Mouse (Mus musculus) ES-Bruce4 (cell line): ENCODE measurements around the gene Ccl22. TPM values are rescaled to one million over a fixed set of nuclear protein-coding genes. Genes with fewer than 3 reads are reported as not detected.

Experiments used
- H3K27ac ChIP-seq: 2 replicates; pipeline ENCODE4 v1.5.1; 2012; ENCODE audit warnings: low read length, inconsistent platforms; ENCODE audit not compliant: insufficient read depth
- H3K27me3 ChIP-seq: 2 replicates; pipeline ENCODE4 v1.6.1; 2012; ENCODE audit warnings: mild to moderate bottlenecking, low read length, inconsistent platforms; ENCODE audit not compliant: control insufficient read depth, poor library complexity, insufficient read depth, severe bottlenecking
- H3K36me3 ChIP-seq: 2 replicates; pipeline ENCODE4 v1.6.1; 2012; ENCODE audit warnings: inconsistent platforms, mild to moderate bottlenecking, low read length, moderate library complexity; ENCODE audit not compliant: control insufficient read depth, poor library complexity, insufficient read depth, severe bottlenecking
- H3K4me1 ChIP-seq: one replicate; pipeline ENCODE4 v1.8.1; 2011; ENCODE audit warnings: low read length; ENCODE audit not compliant: control insufficient read depth, insufficient read depth
- H3K4me3 ChIP-seq: 2 replicates; pipeline ENCODE4 v1.5.1; 2011; ENCODE audit warnings: low read depth, mild to moderate bottlenecking, low read length
- H3K9ac ChIP-seq: 2 replicates; pipeline ENCODE4 v1.6.1; 2012; ENCODE audit warnings: low read depth, mild to moderate bottlenecking, inconsistent platforms; ENCODE audit not compliant: poor library complexity, severe bottlenecking
- H3K9me3 ChIP-seq: replicated peaks from 2 replicates; pipeline ENCODE4 v1.6.1; 2012; ENCODE audit warnings: mild to moderate bottlenecking, low read length, inconsistent platforms; ENCODE audit not compliant: control insufficient read depth, poor library complexity, insufficient read depth, severe bottlenecking
- CTCF ChIP-seq: IDR thresholded peaks from one replicate; pipeline ENCODE4 v1.8.1; 2011; ENCODE audit warnings: low read depth, low read length
- EP300 ChIP-seq: IDR thresholded peaks from 2 replicates; pipeline ENCODE4 v1.6.1; 2011; ENCODE audit warnings: low read depth, low read length; ENCODE audit not compliant: insufficient read depth
- POLR2A ChIP-seq: IDR thresholded peaks from one replicate; pipeline ENCODE4 v1.8.1; 2011; ENCODE audit warnings: low read length; ENCODE audit not compliant: insufficient read depth
- polyA plus RNA-seq: library from polyadenylated mRNA; stranded (reverse); fragments of >200 nt; gene quantifications from 2 replicates; pipeline ENCODE4 v1.2.4, GENCODE M21; 2011; ENCODE audit warnings: low read depth; ENCODE audit not compliant: missing spikeins, insufficient read depth, insufficient read length

Gene Ccl22
- polyA plus RNA-seq, 1 experiment, result not detected

DNA sequence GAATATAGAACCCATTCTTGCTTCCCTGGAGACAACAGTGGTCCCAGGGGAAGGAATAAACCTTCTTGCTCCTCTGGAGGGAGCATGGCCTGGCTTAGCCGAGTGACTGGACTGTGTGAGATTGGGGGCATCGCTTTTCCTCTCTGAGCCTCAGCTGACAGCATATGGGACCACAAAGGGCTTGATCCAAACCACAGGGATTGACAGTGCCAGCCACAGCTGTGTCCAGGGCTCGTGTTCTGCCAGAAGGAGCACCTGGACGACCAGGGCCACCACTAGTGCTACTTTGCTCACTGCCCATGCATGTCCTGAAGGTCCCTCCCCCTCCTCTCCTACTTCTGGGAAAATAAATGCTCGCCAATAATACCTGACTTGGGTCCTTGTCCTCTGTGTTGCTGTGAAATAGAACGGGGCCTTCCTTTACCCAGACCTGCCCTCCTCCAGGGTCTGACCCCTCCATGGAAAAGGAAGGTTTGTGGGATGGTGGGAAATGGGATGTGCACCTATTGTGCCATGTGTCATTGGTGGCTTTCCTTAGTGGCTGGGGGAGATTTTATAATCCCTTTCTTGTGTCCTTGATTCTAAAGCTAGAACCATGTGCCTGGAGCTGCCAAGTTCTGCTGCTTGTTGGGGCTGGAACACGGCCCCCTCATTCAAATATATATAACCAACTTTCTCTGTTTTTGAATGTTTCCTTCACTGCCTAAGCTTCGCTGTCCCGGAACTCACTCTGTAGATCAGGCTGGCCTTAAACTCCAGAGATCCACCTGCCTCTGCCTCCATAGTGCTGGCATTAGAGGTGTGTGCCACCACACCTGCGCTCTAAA, 5.8 kb downstream of the Ccl22 start:
- no peak overlapping the region for H3K4me3 ChIP-seq
- TF ChIP-seq CTCF (no peak), EP300 (no peak), POLR2A (no peak)
- H3K36me3 ChIP-seq, result no peaks in the 10 kb centered on the region
- H3K27ac ChIP-seq, result no peak overlapping the region
- H3K27me3 ChIP-seq, result 0 out of 2 replicates have a peak, but pooled peaks cover 4% of the 10 kb centered on the region
- no peaks in the 10 kb centered on the region for H3K4me1 ChIP-seq
- H3K9me3 ChIP-seq, result no peaks in the 10 kb centered on the region
- H3K9ac ChIP-seq, result no peak overlapping the region

DNA sequence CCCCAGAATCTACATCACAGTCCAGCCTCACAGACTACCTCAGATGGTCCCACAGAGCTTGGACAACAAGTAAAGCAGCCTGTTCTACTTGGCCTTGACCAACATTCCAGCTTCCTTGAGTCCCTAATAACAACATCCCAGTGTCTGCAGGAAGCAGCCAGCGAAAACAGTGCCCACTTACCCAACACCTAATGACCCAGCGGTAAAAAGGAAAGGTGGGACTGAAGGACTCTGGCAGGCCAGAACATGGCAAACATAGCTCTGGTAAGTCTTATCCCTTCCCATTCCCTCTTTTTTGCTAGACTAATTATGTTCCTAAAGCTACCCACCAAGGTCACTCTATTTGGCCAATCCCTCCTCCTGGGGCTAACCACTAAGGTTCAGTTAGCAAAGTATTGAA, 8.6 kb downstream of the Ccl22 start:
- Histone ChIP-seq H3K9ac (no peak overlapping the region), H3K4me1 (no peaks in the 10 kb centered on the region), H3K27ac (no peak overlapping the region), H3K36me3 (no peaks in the 10 kb centered on the region), H3K9me3 (no peaks in the 10 kb centered on the region), H3K27me3 (0 out of 2 replicates have a peak, but pooled peaks cover 4% of the 10 kb centered on the region), H3K4me3 (no peak overlapping the region)
- no peak for TF ChIP-seq CTCF
- no peak for TF ChIP-seq POLR2A
- TF ChIP-seq EP300, result no peak

DNA sequence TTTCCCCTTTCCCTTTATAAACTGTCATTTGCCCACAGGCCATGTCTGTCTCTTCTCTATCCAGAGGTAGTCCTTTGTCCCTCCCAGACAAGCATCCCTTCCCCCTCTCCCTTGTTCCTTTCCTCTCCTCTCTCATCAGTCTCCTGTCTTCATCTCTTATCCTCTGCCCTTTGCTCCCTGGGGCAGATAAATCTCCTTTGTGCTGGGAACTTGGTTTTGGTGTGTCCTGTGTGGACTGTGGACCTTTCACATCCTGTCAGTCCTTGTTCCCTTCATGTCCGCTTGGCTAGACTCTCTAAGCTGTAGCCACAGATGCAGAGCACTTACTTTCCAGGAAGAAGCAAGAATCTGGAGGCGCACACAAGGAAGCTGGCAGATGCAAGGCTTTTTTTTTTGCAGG, 9.1 kb downstream of the Ccl22 start:
- Histone ChIP-seq H3K9ac (no peak overlapping the region), H3K4me1 (no peaks in the 10 kb centered on the region), H3K4me3 (no peak overlapping the region), H3K27ac (no peak overlapping the region), H3K36me3 (no peaks in the 10 kb centered on the region), H3K9me3 (peaks cover 2% of the 10 kb centered on the region; the same call in 1 of the 2 replicates), H3K27me3 (0 out of 2 replicates have a peak, but pooled peaks cover 4% of the 10 kb centered on the region)
- TF ChIP-seq EP300 (no peak), POLR2A (no peak), CTCF (no peak)

DNA sequence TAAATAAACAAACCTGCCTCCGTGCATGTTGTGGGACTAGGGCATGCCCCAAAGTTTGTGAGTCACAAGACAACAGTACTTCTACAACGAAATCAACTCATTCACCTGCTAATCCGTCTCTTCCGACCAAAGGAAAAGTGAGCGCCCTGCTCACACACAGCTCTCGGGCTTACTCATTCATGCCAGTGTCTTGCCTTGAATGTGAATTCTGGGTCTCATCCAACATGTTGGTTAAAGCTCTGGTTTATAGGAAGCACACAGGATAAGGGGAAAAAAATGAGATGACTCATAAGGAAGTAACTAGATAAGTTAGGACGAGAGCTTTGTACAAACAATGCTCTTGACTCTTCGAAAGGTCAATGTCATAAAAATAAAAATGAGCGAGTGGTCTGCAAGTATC, 21.6 kb downstream of the Ccl22 start:
- no peaks in the 10 kb centered on the region for H3K4me1 ChIP-seq
- no peaks in the 10 kb centered on the region for H3K36me3 ChIP-seq
- H3K9me3 ChIP-seq, result no peaks in the 10 kb centered on the region
- peaks cover 5% of the 10 kb centered on the region for H3K27me3 ChIP-seq
- no peak overlapping the region for H3K4me3 ChIP-seq
- H3K9ac ChIP-seq, result no peak overlapping the region
- no peak overlapping the region for H3K27ac ChIP-seq
- TF ChIP-seq CTCF (no peak), EP300 (no peak), POLR2A (no peak)

- TF ChIP-seq POLR2A, result no peak
- no peak for TF ChIP-seq CTCF
- no peak for TF ChIP-seq EP300
- H3K27me3 ChIP-seq, result peaks cover 5% of the 10 kb centered on the region
- H3K9ac ChIP-seq, result no peak overlapping the region
- no peak overlapping the region for H3K27ac ChIP-seq
- no peaks in the 10 kb centered on the region for H3K4me1 ChIP-seq
- H3K36me3 ChIP-seq, result no peaks in the 10 kb centered on the region
- no peak overlapping the region for H3K4me3 ChIP-seq
- H3K9me3 ChIP-seq, result no peaks in the 10 kb centered on the region
Observed at GRCm38 (mm10) chr8:94770945-94771344, 25.6 kb downstream of the Ccl22 start.

DNA sequence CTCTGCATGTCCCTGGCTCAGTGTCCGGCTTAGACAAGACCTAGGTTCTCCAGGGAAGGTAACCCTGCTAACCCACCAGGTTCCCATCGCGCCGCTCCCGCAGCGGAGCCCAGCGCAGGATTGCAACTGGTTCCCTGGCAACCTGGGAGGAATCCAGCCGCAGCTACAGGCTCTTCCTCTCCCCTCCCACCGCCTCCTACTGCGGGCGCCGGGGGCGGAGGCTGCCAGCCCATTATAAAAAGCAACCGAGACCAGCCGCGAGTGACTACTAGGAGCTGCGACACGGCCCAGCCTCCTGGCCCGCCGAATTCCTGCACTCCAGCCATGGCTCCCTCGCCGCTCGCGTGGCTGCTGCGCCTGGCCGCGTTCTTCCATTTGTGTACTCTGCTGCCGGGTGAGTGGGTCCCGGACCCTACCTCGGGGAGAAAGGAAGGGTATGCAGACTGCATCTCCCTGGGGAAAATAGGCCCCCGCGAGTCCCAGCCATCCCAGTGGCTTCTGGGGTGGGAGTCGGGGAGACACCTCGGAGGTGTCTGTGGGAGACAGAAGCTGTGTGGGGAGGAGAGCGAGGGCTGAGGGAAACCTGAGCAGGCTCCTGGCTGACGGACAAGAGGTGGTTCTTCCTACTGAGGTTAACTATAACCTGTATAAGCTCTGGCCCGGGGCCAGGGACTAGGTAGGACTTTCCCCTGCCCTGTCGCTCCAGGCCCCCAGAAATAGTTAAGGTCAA, 26.7 kb downstream of the Ccl22 start, which contains the start of gene Cx3cl1:
Gene Cx3cl1, plus strand, starts transcription at position 69 of the 730 bp plus-strand sequence.
- Histone ChIP-seq H3K27me3 (peaks cover 2% of the 10 kb centered on the region), H3K9ac (peak within 1 kb of the TSS; percentile 51), H3K9me3 (no peaks in the 10 kb centered on the region), H3K4me1 (no peaks in the 10 kb centered on the region), H3K4me3 (peak within 1 kb of the TSS; percentile 44), H3K36me3 (no peaks in the 10 kb centered on the region), H3K27ac (no peak within 1 kb of the TSS)
- TF ChIP-seq POLR2A (no peak), CTCF (no peak), EP300 (no peak)
